Mouse (Mus musculus) c-Kit-positive CD71-negative TER-119-negative erythroid progenitor cells, embryonic 14.5 days (primary cell): ENCODE results near the gene Ccdc34.

Source experiments
- DNase-seq: peaks from one replicate; pipeline ENCODE4 v3.0.0-alpha.2; 2013; ENCODE audit warnings: low read depth

Ccdc34 gene

DNA sequence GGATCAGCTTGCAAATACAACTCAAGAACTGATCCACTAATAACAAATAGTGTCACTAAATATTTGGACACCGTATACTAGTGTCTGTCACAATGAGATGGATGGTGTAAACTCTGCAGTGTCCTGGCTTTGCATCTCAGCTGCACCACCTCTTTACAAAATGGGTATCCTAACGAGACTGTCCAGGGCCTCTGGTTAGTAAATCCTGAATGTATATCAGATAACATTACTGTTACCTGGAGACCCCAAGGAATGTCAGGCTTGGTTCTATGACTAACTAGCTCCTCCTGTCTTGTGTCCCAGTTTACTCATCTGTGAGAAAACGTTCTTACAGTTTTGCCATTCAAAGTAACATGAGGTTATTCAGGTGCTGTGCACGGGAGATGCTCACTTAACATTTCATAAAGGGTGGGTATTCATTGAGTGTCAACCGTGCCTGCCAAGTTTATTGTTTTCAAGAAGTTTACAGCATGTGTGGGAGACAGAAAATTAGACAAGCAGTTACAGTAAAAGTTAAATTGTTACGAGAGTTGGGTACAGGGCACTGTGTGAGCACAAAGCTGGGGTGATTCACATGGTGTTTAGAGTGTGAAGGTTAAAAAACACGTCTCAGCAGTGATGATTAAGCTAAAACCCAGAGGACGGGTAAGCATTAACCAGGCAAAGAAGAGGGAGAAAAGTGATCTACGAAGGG is 197.5 kb downstream of the Ccdc34 start:
- no peak for DNase-seq

- DNase-seq: no peak
Observed at GRCm38 (mm10) chr2:110215685-110216058, 198.1 kb downstream of the Ccdc34 start.

- DNase-seq: no peak
Observed at GRCm38 (mm10) chr2:110220492-110220891, 202.9 kb downstream of the Ccdc34 start.

DNA sequence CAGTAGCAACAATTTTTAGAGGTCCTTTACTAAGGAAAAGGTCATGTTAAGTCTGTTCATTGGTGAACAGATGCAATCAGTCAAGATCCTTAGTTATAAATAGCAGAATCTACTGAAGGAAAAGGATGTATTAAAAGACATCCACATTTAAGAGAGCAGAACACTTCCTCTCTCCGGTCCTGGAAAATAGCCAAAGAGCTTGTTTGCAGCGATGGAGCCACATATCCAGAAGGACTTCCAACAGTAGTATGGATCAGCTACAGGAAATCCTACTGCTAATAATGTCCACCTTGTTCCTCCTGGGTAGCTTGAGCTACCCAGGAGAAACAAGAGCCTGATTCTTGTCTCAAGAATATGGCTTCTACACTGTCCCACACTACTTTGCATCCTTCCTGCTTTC is 205.2 kb downstream of the Ccdc34 start:
- no peak for DNase-seq
